Mouse (Mus musculus): ENCODE results near the gene P2ry6. TPM values are rescaled to one million over a fixed set of nuclear protein-coding genes. Genes with fewer than 3 reads are reported as not detected.

The P2ry6 gene
- polyA plus RNA-seq, 1 experiment from 2014 or later, result 1.6 TPM

DNA sequence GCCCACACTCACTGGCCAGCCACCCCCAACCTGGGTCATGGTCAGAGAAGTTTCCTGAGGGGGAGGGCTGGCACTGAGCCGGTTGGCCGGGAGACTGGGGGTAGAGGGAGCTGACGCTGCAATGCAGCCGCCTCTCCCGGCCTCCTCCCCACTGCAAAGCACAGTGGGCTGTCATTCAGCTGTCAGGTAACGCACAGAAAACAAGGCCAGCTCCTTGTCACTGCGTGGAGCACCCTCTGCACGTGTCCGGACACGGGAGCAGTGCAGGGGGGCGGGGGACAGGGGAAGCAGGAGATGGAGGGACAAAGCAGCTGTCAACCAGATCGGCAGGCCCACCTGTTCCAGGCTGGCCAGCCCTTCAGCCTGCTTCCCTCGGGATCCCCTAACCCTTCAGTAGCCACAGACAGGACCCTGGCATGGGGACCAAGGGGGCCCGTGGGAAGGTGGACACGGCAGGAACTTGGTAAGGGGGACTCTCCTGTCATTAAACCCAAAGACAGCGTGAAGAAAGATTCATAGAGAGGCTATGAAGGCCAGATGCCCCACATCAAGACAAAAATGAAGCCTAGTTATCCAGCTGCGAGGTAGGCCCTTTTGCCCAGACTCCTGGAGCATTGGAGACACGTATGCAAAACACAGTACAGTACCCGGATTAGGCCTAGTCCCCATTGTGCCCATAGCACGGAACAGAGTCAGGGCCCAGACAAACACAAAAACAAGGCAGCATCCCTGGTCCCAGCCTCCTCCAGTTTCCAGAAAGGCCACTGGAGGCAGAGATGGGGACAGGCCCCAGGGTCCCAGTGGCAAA, 81.0 kb downstream of the P2ry6 start:
- WGBS, result 62% methylated on average over 20 of the region's 20 CpGs
- no peak overlapping the region for H3K27ac ChIP-seq (ENCODE audit: low read depth, low read length)
- peak overlapping the region; percentile 71 for H3K9ac ChIP-seq (ENCODE audit: low read length)
- DNase-seq (ENCODE audit: low spot score, missing footprints) (no peak), ATAC-seq (ENCODE audit: low FRiP score) (peak; percentile 14; the same call in 1 of the 2 replicates)
- H3K4me3 ChIP-seq (ENCODE audit: low read depth, low read length), result no peak overlapping the region
- H3K27me3 ChIP-seq (ENCODE audit: control insufficient read depth, insufficient read depth, low read length), result no peaks in the 10 kb centered on the region
- H3K36me3 ChIP-seq (ENCODE audit: control insufficient read depth, insufficient read depth, low read length), result peaks cover 4% of the 10 kb centered on the region; the same call in 1 of the 2 replicates
- H3K9me3 ChIP-seq (ENCODE audit: control insufficient read depth, low read length), result no peaks in the 10 kb centered on the region
- peak overlapping the region; percentile 83 for H3K4me2 ChIP-seq
- peaks cover 21% of the 10 kb centered on the region for H3K4me1 ChIP-seq (ENCODE audit: control insufficient read depth, insufficient read depth, low read length)

Other genes starting within 250 kb of the P2ry6 start
- gene Relt, start 111.2 kb downstream of the P2ry6 start, polyA plus RNA-seq (2014; fragmentation: Nextera tagmentation; extraction: Ambion mirVana), result 1.7 and 2.2 TPM in 2 replicates
- gene Arhgef17, start 42.5 kb downstream of the P2ry6 start, polyA plus RNA-seq (2014; fragmentation: Nextera tagmentation; extraction: Ambion mirVana), result 6.8 and 6.9 TPM in 2 replicates
- gene P2ry2, start 38.2 kb upstream of the P2ry6 start, polyA plus RNA-seq (2014; fragmentation: Nextera tagmentation; extraction: Ambion mirVana), result 0.07 TPM in 1 of 2 replicates, not detected in the other
- 24.7 and 24.8 TPM in 2 replicates for gene Fchsd2, start 118.2 kb upstream of the P2ry6 start, polyA plus RNA-seq (2014; fragmentation: Nextera tagmentation; extraction: Ambion mirVana)

All from midbrain, embryonic 11.5 days (tissue).